Mouse (Mus musculus) inflammation-experienced regulatory T-cells, adult 16 weeks (primary cell): ENCODE measurements around the gene Ptger4. TPM values are rescaled to one million over a fixed set of nuclear protein-coding genes. Genes with fewer than 3 reads are reported as not detected.

Experiments used
- polyA plus RNA-seq: library from polyadenylated mRNA; unstranded; fragments of 100-300 nt; shearing (Covaris generic); gene quantifications from one replicate; pipeline ENCODE4 v1.2.1, GENCODE M21; 2017

Ptger4 gene
- polyA plus RNA-seq = 25.0 TPM

GRCm38 (mm10) chr15:5243959-5244905 lies at the start of gene Ptger4:
Gene Ptger4, minus strand, starts transcription at chr15:5244187.

GRCm38 (mm10) chr15:5185366-5186292 lies 58.4 kb downstream of the Ptger4 start, which contains the start of gene Ttc33:
Gene Ttc33, plus strand, starts transcription at chr15:5185525.

Other genes with a start within 250 kb of the Ptger4 start
- gene C7, start 180.4 kb downstream of the Ptger4 start, polyA plus RNA-seq = not detected
- gene Card6, start 135.6 kb downstream of the Ptger4 start, polyA plus RNA-seq = 78.6 TPM
- gene Rpl37, start 127.5 kb downstream of the Ptger4 start, polyA plus RNA-seq = 869 TPM
- gene Prkaa1, start 100.3 kb downstream of the Ptger4 start, polyA plus RNA-seq = 43.9 TPM
- gene Ttc33, start 58.7 kb downstream of the Ptger4 start, polyA plus RNA-seq = 63.3 TPM